ENCODE assay signal across 19 mouse cellular contexts in the genomic region with DNA sequence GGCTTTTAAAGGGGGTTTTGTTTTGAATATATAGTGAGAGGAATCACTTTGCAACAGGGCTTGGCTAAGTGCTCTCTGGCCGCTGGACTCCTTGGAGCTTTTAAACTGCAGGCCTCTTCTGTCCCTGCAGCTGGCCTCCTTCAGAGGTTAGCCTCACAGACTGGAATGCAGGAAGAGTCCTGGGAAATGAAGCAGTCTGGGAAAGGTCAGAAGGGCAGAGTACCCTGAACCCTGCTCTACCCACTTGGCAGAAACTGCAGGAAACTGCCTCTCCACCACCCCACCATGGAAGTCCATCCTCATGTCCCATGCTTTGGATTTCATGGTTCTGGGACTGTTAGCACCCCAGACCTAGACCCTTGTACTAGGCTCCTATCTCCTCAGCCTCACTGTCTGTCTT. TPM values are rescaled to one million over a fixed set of nuclear protein-coding genes. Genes with fewer than 3 reads are reported as not detected.
DNase-seq lines count a peak whose midpoint lies in the region; ATAC-seq and TF ChIP-seq lines count a peak whose summit lies in the region.
"Had no signal": no experiment of that assay in that cellular context is flagged by ENCODE, and none has a peak within 500 bp of the region (broad histone marks: within the 10 kb centered on the region; RNA-seq: fewer than 3 reads in every experiment).

No protein-coding gene starts in this region.

- H3K79me2 ChIP-seq in myocyte (ENCODE audit: control insufficient read depth, insufficient read depth) = no peaks in the 10 kb centered on the region

- ATAC-seq in kidney, embryonic 14.5 days (ENCODE audit: low FRiP score, low TSS enrichment) = no peak
- ATAC-seq in midbrain, embryonic 11.5 days (ENCODE audit: low FRiP score) = no peak
- ATAC-seq: Patski had no signal

- no peak overlapping the region for H3K27ac ChIP-seq in kidney, embryonic 14.5 days (ENCODE audit: low read depth, low read length)
- H3K27ac ChIP-seq in midbrain, embryonic 11.5 days (ENCODE audit: low read depth, low read length) = no peak overlapping the region
- H3K27ac ChIP-seq: hindbrain, embryonic 12.5 days; limb, embryonic 12.5 days; stomach, embryonic 15.5 days had no signal

- H3ac ChIP-seq in myocyte (ENCODE audit: control insufficient read depth, insufficient read length) = no peak overlapping the region

- TF ChIP-seq POLR2A in myocyte (IDR thresholded peaks at IDR 0.05; ENCODE audit: insufficient read length, low read depth) = no peak

- no peaks in the 10 kb centered on the region for H3K27me3 ChIP-seq in kidney, embryonic 14.5 days (ENCODE audit: control insufficient read depth, insufficient read depth, low read length)
- peaks cover 5% of the 10 kb centered on the region for H3K27me3 ChIP-seq in myocyte (ENCODE audit: control insufficient read depth, insufficient read depth, insufficient read length)
- H3K27me3 ChIP-seq in midbrain, embryonic 11.5 days (ENCODE audit: control insufficient read depth, insufficient read depth, low read length) = no peaks in the 10 kb centered on the region
- H3K27me3 ChIP-seq: heart, embryonic 12.5 days; hindbrain, embryonic 12.5 days; limb, embryonic 12.5 days; lung, embryonic 15.5 days; stomach, embryonic 15.5 days had no signal

- H3K4me3 ChIP-seq in kidney, embryonic 14.5 days (ENCODE audit: low read length) = no peak overlapping the region
- H3K4me3 ChIP-seq in myocyte = no peak overlapping the region
- H3K4me3 ChIP-seq in midbrain, embryonic 11.5 days (ENCODE audit: low read depth, low read length) = no peak overlapping the region
- H3K4me3 ChIP-seq: heart, embryonic 12.5 days; hindbrain, embryonic 12.5 days; limb, embryonic 12.5 days; lung, embryonic 15.5 days; stomach, embryonic 15.5 days had no signal

- H3K4me2 ChIP-seq in kidney, embryonic 14.5 days (replicated peaks; ENCODE audit: low read depth, low read length) = no peak overlapping the region
- peak overlapping the region; percentile 65 for H3K4me2 ChIP-seq in myocyte (ENCODE audit: low read depth)
- H3K4me2 ChIP-seq in midbrain, embryonic 11.5 days = no peak overlapping the region
- H3K4me2 ChIP-seq: heart, embryonic 12.5 days; hindbrain, embryonic 12.5 days; stomach, embryonic 15.5 days had no signal

- DNase-seq in kidney, adult 18-20 months = peak; percentile 30
- peak; percentile 36 for DNase-seq in embryo, embryonic 10.5 days (ENCODE audit: low spot score)
- peak; percentile 27 for DNase-seq in kidney, postnatal 10 days
- DNase-seq in left cerebral cortex, postnatal 36 days (ENCODE audit: low spot score in 2 of 2) = no peak
- DNase-seq in midbrain, embryonic 11.5 days (ENCODE audit: low spot score, missing footprints) = no peak
- DNase-seq: cerebellum, adult 11 months; layer of hippocampus, postnatal 36 days had no signal

- no peaks in the 10 kb centered on the region for H3K36me3 ChIP-seq in kidney, embryonic 14.5 days (ENCODE audit: control insufficient read depth, insufficient read depth, low read length)
- H3K36me3 ChIP-seq in myocyte (ENCODE audit: control insufficient read depth, insufficient read depth) = no peaks in the 10 kb centered on the region
- no peaks in the 10 kb centered on the region for H3K36me3 ChIP-seq in midbrain, embryonic 11.5 days (ENCODE audit: control insufficient read depth, insufficient read depth, low read length)
- H3K36me3 ChIP-seq: heart, embryonic 12.5 days; hindbrain, embryonic 12.5 days; limb, embryonic 12.5 days; lung, embryonic 15.5 days; stomach, embryonic 15.5 days had no signal

- H3K9ac ChIP-seq in kidney, embryonic 14.5 days (ENCODE audit: low read depth, low read length) = no peak overlapping the region
- no peak overlapping the region for H3K9ac ChIP-seq in midbrain, embryonic 11.5 days (ENCODE audit: low read length)
- H3K9ac ChIP-seq: heart, embryonic 12.5 days; hindbrain, embryonic 12.5 days; limb, embryonic 12.5 days; lung, embryonic 15.5 days; stomach, embryonic 15.5 days had no signal

- intact Hi-C loops in left cerebral cortex, postnatal 36 days (cut with DNase I) = no loop called here

- 41% methylated on average over 1 of the region's 1 CpGs for WGBS in kidney, embryonic 14.5 days
- 50% methylated on average over 1 of the region's 1 CpGs for WGBS in midbrain, embryonic 11.5 days

- H3K4me1 ChIP-seq in kidney, embryonic 14.5 days (ENCODE audit: control insufficient read depth, insufficient read depth, low read length) = peaks cover 6% of the 10 kb centered on the region; the same call in 1 of the 2 replicates
- H3K4me1 ChIP-seq in midbrain, embryonic 11.5 days (ENCODE audit: control insufficient read depth, insufficient read depth, low read length) = peaks cover 4% of the 10 kb centered on the region; the same call in 1 of the 2 replicates

- H3K9me3 ChIP-seq in kidney, embryonic 14.5 days (ENCODE audit: control insufficient read depth, low read length) = no peaks in the 10 kb centered on the region; the same call in 1 of the 2 replicates
- no peaks in the 10 kb centered on the region for H3K9me3 ChIP-seq in midbrain, embryonic 11.5 days (ENCODE audit: control insufficient read depth, low read length)
- H3K9me3 ChIP-seq: hindbrain, embryonic 12.5 days; lung, embryonic 15.5 days; stomach, embryonic 15.5 days had no signal

TF ChIP-seq in myocyte, 11 proteins besides CTCF, POLR2A, EP300 and RAD21:
- TF ChIP-seq TCF3 (IDR thresholded peaks at IDR 0.05; ENCODE audit: insufficient read length, low read depth) (no peak), SRF (IDR thresholded peaks at IDR 0.05; ENCODE audit: control insufficient read depth, insufficient read length, low read depth) (no peak), MYOD1 (IDR thresholded peaks at IDR 0.05; ENCODE audit: control insufficient read depth in 1 of 3, insufficient read length in 2 of 3, low read depth in 2 of 3) (no peak), MAX (IDR thresholded peaks at IDR 0.05; ENCODE audit: low read depth) (no peak), MYOG (IDR thresholded peaks at IDR 0.05; ENCODE audit: control insufficient read depth in 1 of 3, insufficient read depth in 1 of 3, insufficient read length in 2 of 3, low read depth in 2 of 3) (no peak), E2F4 (IDR thresholded peaks at IDR 0.05; ENCODE audit: insufficient read depth) (no peak), TCF12 (IDR thresholded peaks at IDR 0.05; ENCODE audit: insufficient read depth, poor library complexity, severe bottlenecking) (no peak), USF1 (IDR thresholded peaks at IDR 0.05; ENCODE audit: low read depth) (no peak), POLR2AphosphoS2 (IDR thresholded peaks at IDR 0.05; ENCODE audit: insufficient read length, low read depth) (no peak), REST (IDR thresholded peaks at IDR 0.05; ENCODE audit: insufficient read depth, insufficient read length) (no peak), CEBPB (IDR thresholded peaks at IDR 0.05; ENCODE audit: insufficient read depth, poor library complexity, severe bottlenecking) (no peak)

RNA-seq across cellular contexts. Expression of gene Trarg1, which starts 29.3 kb away (rescaled TPM):
- 0.81 and 0.89 TPM in 2 replicates for polyA plus RNA-seq in kidney, embryonic 14.5 days (2014; fragmentation: Nextera tagmentation; extraction: Ambion mirVana)
- 0.34 TPM for polyA plus RNA-seq in myocyte (2012; fragmentation: generic; extraction: Trizol)
- total RNA-seq in left cerebral cortex, postnatal 36 days (2021) = under 1 TPM; 0.49 to 0.50 TPM
- 0.04 TPM in 1 of 2 replicates, not detected in the other for polyA plus RNA-seq in midbrain, embryonic 11.5 days (2014; fragmentation: Nextera tagmentation; extraction: Ambion mirVana)
- total RNA-seq: CH12.LX; common myeloid progenitor, adult 5-6 weeks had no signal
- polyA plus RNA-seq: heart, embryonic 12.5 days had no signal

RNA-seq across cellular contexts. Expression of gene Bhlha9, which starts 36.6 kb away (rescaled TPM):
- polyA plus RNA-seq in kidney, embryonic 14.5 days (2014; fragmentation: Nextera tagmentation; extraction: Ambion mirVana) = 0.49 TPM in 1 of 2 replicates, not detected in the other
- not detected for polyA plus RNA-seq in myocyte (2012; fragmentation: generic; extraction: Trizol)
- total RNA-seq in left cerebral cortex, postnatal 36 days (2021) = 1 to 10 TPM; 2.1 to 4.0 TPM
- polyA plus RNA-seq in midbrain, embryonic 11.5 days (2014; fragmentation: Nextera tagmentation; extraction: Ambion mirVana) = 0.14 TPM in 1 of 2 replicates, not detected in the other
- total RNA-seq: adrenal gland, postnatal 36 days; CH12.LX; common myeloid progenitor, adult 5-6 weeks; gastrocnemius, adult 18-20 months had no signal
- polyA plus RNA-seq: lung, embryonic 15.5 days had no signal

RNA-seq across cellular contexts. Expression of gene Gosr1, which starts 54.5 kb away (rescaled TPM):
- polyA plus RNA-seq in kidney, embryonic 14.5 days (2014; fragmentation: Nextera tagmentation; extraction: Ambion mirVana) = 24.1 and 37.3 TPM in 2 replicates
- polyA plus RNA-seq in myocyte (2012; fragmentation: generic; extraction: Trizol) = 16.5 TPM
- 10 to 100 TPM; 46.7 to 54.8 TPM for total RNA-seq in left cerebral cortex, postnatal 36 days (2021)
- 29.1 and 29.3 TPM in 2 replicates for polyA plus RNA-seq in midbrain, embryonic 11.5 days (2014; fragmentation: Nextera tagmentation; extraction: Ambion mirVana)

Comparison
In these comparisons a context has a peak if more than half of its experiments do, and no peak if none do; other contexts are left out.
1. DNase-seq: peak in kidney, adult 18-20 months (single experiment), embryo, embryonic 10.5 days (single experiment) and kidney, postnatal 10 days (single experiment); none in left cerebral cortex, postnatal 36 days (0 of 2) and midbrain, embryonic 11.5 days (single experiment).